Mouse (Mus musculus) kidney, embryonic 14.5 days (tissue): ENCODE measurements at regions not wholly inside any gene's neighbourhood (a gene's known extent, or its start where the extent isn't known, plus 50 kb on each side); places are given as distances from the start of the nearest gene placed in this dataset.

Experiments used
- ATAC-seq: fragments of 200-750 bp; cut with Nextera tagmentation; 2 replicates; pipeline ENCODE4 v1.8.0; 2017; ENCODE audit warnings: moderate number of reproducible peaks, mild to moderate bottlenecking, moderate TSS enrichment, moderate library complexity; ENCODE audit not compliant: low FRiP score, low TSS enrichment
- H3K27ac ChIP-seq: fragments of 300-500 bp; sonication (generic); 2 replicates; pipeline ENCODE4 v1.5.1; 2014; ENCODE audit warnings: low read depth, mild to moderate bottlenecking, low read length, moderate library complexity, mixed read lengths
- H3K27me3 ChIP-seq: fragments of 300-500 bp; sonication (generic); 2 replicates; pipeline ENCODE4 v1.6.1; 2014; ENCODE audit warnings: mild to moderate bottlenecking, low read length; ENCODE audit not compliant: control insufficient read depth, insufficient read depth
- H3K36me3 ChIP-seq: fragments of 300-500 bp; sonication (generic); 2 replicates; pipeline ENCODE4 v1.6.1; 2014; ENCODE audit warnings: low read length, mixed read lengths; ENCODE audit not compliant: control insufficient read depth, insufficient read depth
- H3K4me1 ChIP-seq: fragments of 300-500 bp; sonication (generic); 2 replicates; pipeline ENCODE4 v1.6.1; 2014; ENCODE audit warnings: low read length, mixed read lengths; ENCODE audit not compliant: control insufficient read depth, insufficient read depth
- H3K4me2 ChIP-seq: fragments of 300-500 bp; sonication (generic); replicated peaks from 2 replicates; pipeline ENCODE4 v1.6.1; 2014; ENCODE audit warnings: low read depth, mild to moderate bottlenecking, low read length
- H3K4me3 ChIP-seq: fragments of 300-500 bp; sonication (generic); 2 replicates; pipeline ENCODE4 v1.5.1; 2014; ENCODE audit warnings: mild to moderate bottlenecking, low read length
- H3K9ac ChIP-seq: fragments of 300-500 bp; sonication (generic); 2 replicates; pipeline ENCODE4 v1.6.1; 2014; ENCODE audit warnings: low read depth, mild to moderate bottlenecking, low read length, moderate library complexity
- H3K9me3 ChIP-seq: fragments of 300-500 bp; sonication (generic); 2 replicates; pipeline ENCODE4 v1.6.1; 2016; ENCODE audit warnings: low read length; ENCODE audit not compliant: control insufficient read depth
- WGBS: fragments of 180-500 bp; shearing (Covaris S2); extraction: QIAGEN DNeasy Blood & Tissue Kit; methylation state at CpG from one replicate; pipeline ENCODE4 v1.1.7; 2014; 5-methylcytosine and 5-hydroxymethylcytosine counted together

DNA sequence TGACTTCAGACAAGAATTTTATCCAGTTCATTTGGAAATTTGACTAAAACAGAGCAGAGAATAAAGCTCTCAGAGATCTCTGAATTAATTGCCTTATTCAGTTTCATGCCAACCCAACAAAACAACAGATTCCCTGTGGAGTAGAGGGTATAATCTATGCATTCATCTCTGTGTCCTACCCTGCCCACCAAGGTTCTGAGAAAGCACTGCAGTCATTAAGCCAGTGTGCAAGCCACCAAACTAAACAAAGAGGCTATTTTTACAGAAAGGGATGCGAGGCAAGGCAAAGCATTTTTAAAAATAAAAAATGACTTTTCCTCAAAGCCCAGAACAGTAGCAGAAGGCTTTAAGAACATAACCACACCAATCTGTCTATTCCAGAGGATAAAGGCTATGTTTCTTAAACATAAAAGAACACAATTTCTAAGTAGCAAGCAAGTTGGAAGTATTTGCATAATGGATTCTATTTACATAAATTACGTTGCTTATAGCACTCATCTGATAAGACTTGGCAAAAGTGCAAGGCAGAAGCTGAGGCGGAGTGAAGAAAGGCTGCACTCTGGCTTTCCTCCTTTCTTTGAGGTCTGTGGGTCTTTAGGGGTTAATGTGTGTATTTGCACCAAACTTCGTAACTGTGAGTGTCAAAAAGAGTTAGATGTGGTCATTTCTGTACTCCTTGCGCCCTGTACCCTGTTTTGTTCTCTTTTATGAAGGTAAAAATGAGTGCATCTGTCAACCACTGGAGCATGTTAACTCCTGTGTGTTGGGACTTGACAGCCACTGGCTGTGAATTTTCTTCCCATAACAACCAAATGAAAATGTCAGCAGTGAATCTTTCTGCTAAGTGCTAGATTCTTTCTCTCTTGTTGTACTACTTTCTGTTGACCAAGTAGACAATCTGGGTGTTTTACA lies 430.6 kb upstream of the Igfbp7 start:
- Histone ChIP-seq H3K27ac (no peak overlapping the region), H3K27me3 (no peaks in the 10 kb centered on the region), H3K36me3 (no peaks in the 10 kb centered on the region), H3K9ac (no peak overlapping the region), H3K4me1 (no peaks in the 10 kb centered on the region), H3K4me2 (no peak overlapping the region), H3K9me3 (no peaks in the 10 kb centered on the region), H3K4me3 (no peak overlapping the region)
- WGBS: 40% methylated on average over 5 of the region's 5 CpGs
- ATAC-seq: no peak

DNA sequence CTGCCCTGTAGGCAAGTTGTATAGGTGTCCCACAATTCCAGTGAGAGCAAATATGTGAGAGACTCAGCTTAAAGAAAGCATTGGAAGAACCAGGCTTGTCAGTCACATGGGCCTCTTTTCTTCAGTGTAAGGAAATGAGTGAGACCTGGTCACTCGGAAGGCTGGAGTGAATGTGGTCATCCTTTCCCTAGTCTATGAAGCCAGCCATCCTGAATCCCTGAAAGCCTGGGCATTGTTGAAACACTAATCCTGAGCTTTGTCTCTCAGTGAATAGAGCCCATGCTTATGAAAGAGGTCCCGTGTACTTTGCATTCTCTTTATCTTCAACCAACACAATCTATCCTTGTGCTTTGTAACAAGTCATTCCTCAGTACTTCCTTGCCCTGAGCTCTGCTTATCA lies 420.1 kb upstream of the Igfbp7 start:
- H3K27me3 ChIP-seq: no peaks in the 10 kb centered on the region
- H3K9me3 ChIP-seq: no peaks in the 10 kb centered on the region
- H3K9ac ChIP-seq: no peak overlapping the region
- H3K4me3 ChIP-seq: no peak overlapping the region
- no peaks in the 10 kb centered on the region for H3K4me1 ChIP-seq
- no peak for ATAC-seq
- no peak overlapping the region for H3K4me2 ChIP-seq
- H3K27ac ChIP-seq: no peak overlapping the region
- WGBS: 95% methylated on average over 2 of the region's 2 CpGs
- no peaks in the 10 kb centered on the region for H3K36me3 ChIP-seq

DNA sequence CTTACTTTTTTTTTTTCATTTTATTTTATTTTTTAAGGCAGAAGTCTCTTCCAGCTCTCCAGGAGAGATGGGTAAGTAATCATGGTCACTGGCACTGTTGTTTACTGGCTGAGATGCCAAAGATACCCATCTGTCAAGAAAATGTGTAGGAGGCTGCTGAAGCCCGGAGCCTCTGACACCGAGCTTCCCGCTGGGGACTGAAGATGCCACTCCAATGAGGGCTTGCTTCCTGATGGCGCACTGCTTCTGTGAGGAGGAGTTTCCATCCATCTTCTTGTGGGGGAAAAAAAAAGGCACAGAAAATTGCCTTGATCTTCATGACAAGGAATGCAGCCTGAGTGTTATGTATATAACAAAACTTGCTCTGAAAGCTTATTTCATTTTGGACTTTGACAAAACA lies 418.2 kb upstream of the Igfbp7 start:
- no peaks in the 10 kb centered on the region for H3K27me3 ChIP-seq
- 66% methylated on average over 4 of the region's 4 CpGs for WGBS
- no peak overlapping the region for H3K4me3 ChIP-seq
- no peak for ATAC-seq
- H3K9me3 ChIP-seq: no peaks in the 10 kb centered on the region
- no peaks in the 10 kb centered on the region for H3K36me3 ChIP-seq
- no peak overlapping the region for H3K9ac ChIP-seq
- no peak overlapping the region for H3K27ac ChIP-seq
- H3K4me1 ChIP-seq: no peaks in the 10 kb centered on the region
- no peak overlapping the region for H3K4me2 ChIP-seq

DNA sequence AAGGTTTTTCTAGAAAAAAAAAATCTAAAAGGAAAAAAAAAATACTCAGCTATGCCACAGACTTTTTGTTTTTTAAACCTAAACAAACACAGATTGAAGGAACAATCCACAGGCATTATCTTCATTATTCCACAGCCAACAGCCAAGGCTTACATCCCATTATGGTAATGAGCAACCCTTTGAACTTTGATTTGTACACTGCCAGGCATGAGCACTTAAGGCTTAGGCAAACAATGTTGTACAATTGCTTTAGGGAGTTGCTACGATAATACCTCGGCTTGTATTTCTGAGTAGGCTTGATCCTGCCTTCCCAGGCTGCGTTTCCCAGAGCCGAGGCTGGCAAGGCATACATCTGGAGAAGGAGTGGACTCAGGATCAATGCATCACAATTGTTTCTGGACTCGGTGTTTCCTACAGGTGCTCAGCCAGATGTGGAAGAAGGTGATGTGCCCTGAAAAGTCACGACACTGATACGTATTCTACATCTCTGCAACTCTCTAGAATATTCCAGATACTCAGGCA lies 409.0 kb upstream of the Igfbp7 start:
- H3K36me3 ChIP-seq: no peaks in the 10 kb centered on the region
- no peaks in the 10 kb centered on the region for H3K27me3 ChIP-seq
- no peaks in the 10 kb centered on the region for H3K4me1 ChIP-seq
- H3K9me3 ChIP-seq: no peaks in the 10 kb centered on the region
- no peak overlapping the region for H3K9ac ChIP-seq
- H3K4me2 ChIP-seq: no peak overlapping the region
- ATAC-seq: no peak
- H3K27ac ChIP-seq: no peak overlapping the region
- 64% methylated on average over 7 of the region's 7 CpGs for WGBS
- no peak overlapping the region for H3K4me3 ChIP-seq

DNA sequence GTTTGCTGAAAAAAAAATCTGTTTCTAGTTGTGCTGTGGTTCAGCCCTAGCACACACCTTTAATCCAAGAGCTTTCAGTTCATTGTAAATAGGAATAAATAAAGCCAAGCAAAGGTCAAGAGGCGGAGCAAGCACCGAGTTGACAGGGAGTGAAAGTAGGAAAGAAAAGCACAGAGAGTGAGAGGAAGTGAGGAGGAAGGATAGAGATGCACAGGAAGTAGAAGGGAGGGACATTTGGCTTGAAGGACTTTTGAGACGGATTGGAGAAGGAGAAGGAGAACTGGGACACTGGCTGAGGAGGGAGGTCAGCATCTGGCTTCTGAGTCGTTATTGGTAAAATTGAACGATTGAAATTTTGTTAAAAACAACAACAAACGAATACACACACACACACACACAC lies 402.0 kb upstream of the Igfbp7 start:
- ATAC-seq: no peak
- Histone ChIP-seq H3K4me2 (no peak overlapping the region), H3K27ac (no peak overlapping the region), H3K9me3 (no peaks in the 10 kb centered on the region), H3K9ac (no peak overlapping the region), H3K4me1 (no peaks in the 10 kb centered on the region), H3K27me3 (no peaks in the 10 kb centered on the region), H3K4me3 (no peak overlapping the region), H3K36me3 (no peaks in the 10 kb centered on the region)
- WGBS: 89% methylated on average over 6 of the region's 6 CpGs

DNA sequence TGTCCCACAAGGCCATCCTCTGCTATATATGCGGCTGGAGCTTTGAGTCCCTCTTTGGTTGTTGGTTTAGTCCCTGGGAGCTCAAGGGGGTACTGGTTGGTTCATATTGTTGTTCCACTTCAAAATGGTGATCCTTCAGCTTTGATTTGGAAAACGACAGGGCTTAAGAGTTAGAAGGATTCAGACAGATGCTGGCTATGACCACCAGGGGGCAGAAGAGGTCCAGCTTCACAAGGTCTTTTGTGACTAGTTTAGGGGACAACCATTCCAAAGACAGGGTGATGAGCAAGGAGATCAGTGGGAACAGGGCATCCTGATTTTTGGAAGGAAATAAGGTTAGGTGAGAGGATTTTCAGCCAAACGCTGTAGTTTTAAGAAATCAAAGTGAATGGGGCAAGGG lies 399.9 kb upstream of the Igfbp7 start:
- H3K9ac ChIP-seq: no peak overlapping the region
- H3K27me3 ChIP-seq: no peaks in the 10 kb centered on the region
- H3K4me1 ChIP-seq: no peaks in the 10 kb centered on the region
- H3K9me3 ChIP-seq: no peaks in the 10 kb centered on the region
- no peak for ATAC-seq
- 36% methylated on average over 3 of the region's 3 CpGs for WGBS
- no peak overlapping the region for H3K4me3 ChIP-seq
- no peak overlapping the region for H3K4me2 ChIP-seq
- H3K27ac ChIP-seq: no peak overlapping the region
- no peaks in the 10 kb centered on the region for H3K36me3 ChIP-seq

DNA sequence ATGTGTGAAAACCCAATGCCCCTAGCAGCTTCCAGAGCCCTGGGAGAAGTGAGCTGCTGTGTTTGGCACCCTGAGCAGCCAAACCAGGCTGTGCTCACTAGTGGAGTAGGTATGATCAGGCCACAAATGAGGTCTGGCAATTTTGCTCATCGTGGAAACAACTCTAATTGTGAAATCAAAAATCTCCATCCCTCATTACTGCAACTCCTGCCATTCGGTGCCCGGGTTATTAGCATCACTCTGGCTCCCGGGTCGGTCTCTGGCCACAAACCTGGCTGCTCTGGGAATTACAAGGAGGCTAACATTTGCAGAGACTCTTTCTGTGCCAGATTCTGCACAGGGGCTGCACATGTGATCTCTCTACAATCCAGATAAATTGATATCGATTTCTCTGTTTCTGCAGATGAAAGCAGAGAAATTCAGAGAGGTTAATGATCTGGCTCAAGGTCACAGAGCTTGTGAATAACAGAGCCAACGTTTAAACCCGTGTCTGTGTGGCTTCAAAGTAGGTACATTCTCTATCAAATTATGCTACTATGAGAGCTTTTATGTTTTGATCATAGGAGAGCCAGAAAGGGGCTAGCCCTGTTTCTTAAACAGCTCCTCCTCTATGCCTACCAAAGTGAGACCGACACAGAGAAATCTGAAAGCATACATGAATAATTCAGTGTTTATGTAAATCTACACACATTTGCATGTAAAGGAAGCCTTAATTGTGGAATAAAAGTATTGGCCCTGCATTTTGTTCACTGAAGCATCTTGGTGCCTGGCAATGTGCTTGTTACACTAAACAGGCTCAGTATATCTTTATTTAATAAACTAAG lies 398.7 kb upstream of the Igfbp7 start:
- no peak overlapping the region for H3K4me2 ChIP-seq
- no peaks in the 10 kb centered on the region for H3K9me3 ChIP-seq
- H3K36me3 ChIP-seq: no peaks in the 10 kb centered on the region
- no peaks in the 10 kb centered on the region for H3K4me1 ChIP-seq
- no peak for ATAC-seq
- no peak overlapping the region for H3K4me3 ChIP-seq
- no peaks in the 10 kb centered on the region for H3K27me3 ChIP-seq
- no peak overlapping the region for H3K27ac ChIP-seq
- H3K9ac ChIP-seq: no peak overlapping the region
- WGBS: 63% methylated on average over 9 of the region's 9 CpGs

DNA sequence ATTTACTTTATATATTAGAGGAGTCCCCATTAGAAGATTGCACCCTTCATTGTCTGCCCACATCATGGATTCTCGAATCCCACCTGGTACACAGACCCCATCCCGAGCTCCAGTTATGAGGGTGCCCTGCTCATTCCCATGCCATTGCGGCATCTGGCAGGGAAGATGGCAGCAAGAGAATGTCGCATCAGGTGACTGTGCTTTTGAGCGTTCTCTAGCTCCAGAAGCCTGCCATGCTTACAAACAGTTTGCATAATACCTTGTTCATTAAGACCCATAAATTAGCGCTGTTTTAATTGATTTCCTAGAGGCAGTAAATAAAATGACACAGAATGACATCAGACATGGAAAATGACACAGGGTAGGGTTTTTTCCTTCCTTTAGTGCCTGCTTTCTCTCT lies 398.0 kb upstream of the Igfbp7 start:
- Histone ChIP-seq H3K27ac (no peak overlapping the region), H3K4me1 (no peaks in the 10 kb centered on the region), H3K4me2 (no peak overlapping the region), H3K4me3 (no peak overlapping the region), H3K27me3 (no peaks in the 10 kb centered on the region), H3K36me3 (no peaks in the 10 kb centered on the region), H3K9ac (no peak overlapping the region), H3K9me3 (no peaks in the 10 kb centered on the region)
- 91% methylated on average over 6 of the region's 6 CpGs for WGBS
- no peak for ATAC-seq

DNA sequence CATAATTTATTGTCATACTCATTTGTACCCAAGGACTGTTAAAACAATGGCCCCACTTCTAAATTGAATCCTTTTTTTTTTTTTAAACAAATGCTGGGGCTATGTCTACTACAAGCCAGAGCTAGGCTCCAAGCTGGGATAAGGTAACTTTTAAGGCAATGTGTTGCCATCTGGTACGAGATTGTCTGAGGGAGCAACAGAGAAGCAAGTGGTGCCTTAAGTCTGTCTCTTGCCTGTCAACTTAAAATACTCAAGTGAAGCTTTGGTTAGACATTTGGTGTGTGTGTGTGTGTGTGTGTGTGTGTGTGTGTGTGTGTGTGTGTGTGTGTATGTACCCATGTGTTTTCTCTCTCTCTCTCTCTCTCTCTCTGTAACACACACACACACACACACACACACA lies 397.5 kb upstream of the Igfbp7 start:
- Histone ChIP-seq H3K4me3 (no peak overlapping the region), H3K9ac (no peak overlapping the region), H3K4me2 (no peak overlapping the region), H3K27me3 (no peaks in the 10 kb centered on the region), H3K9me3 (no peaks in the 10 kb centered on the region), H3K27ac (no peak overlapping the region), H3K4me1 (no peaks in the 10 kb centered on the region), H3K36me3 (no peaks in the 10 kb centered on the region)
- no peak for ATAC-seq
- whole genome bisulfite sequencing: 79% methylated on average over 1 of the region's 1 CpGs
